Mouse (Mus musculus): ENCODE data around the gene Purb.

- TF ChIP-seq CTCF (IDR thresholded peaks at IDR 0.05; ENCODE audit: low read depth, low read length) (no peak), POLR2A (IDR thresholded peaks at IDR 0.05; ENCODE audit: borderline replicate concordance, low read depth, low read length) (no peak)
Observed at GRCm38 (mm10) chr11:6481669-6482185, 6.0 kb upstream of the Purb start.
